Mouse (Mus musculus): ENCODE results near the gene 7530416G11Rik.
A peak's percentile ranks its signal among the peaks of the same experiment; 100 is the strongest.

Gene 7530416G11Rik

DNA sequence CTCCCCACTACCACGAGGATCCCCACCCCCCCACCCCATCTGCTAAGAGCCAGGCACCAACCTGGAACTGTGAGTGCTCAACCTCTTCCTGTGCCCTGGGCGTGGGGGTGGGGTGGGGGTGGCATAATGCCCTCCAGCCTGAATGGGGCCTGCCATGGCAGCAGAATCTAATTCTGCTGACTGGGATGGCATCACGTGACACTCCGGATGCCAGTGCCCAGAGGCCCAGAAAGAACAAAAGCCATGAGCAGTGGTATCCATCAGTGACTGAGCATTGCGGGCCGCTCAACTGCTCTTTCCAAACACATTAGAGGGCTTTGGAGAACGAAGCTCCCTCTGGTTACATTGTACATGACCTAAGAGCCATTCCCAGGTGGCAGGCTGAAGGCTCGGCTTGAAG is at the start of gene 7530416G11Rik:
7530416G11Rik (minus strand) TSS at position 101 of the 400 bp plus-strand sequence.
- DNase-seq = no peak

DNA sequence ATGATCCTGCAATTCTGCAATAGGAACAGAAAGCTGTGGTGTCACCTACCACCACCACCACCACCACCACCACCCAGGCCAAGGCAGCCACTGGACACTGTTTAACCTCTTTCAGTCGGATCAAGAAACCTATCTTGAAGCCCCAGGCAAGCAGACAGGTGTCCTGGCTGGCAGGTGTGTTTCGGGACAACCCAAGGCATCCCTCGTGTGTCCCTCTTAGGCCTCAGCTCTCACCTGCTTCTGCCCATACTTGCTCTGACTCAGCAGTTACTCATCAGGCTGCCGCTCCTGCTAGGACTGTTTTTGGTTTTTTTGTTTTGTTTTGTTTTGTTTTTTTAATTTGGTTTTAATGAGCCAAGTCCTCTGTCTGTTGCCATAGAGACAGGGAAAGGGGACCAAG is 43.5 kb upstream of the 7530416G11Rik start:
- no peak for DNase-seq

DNA sequence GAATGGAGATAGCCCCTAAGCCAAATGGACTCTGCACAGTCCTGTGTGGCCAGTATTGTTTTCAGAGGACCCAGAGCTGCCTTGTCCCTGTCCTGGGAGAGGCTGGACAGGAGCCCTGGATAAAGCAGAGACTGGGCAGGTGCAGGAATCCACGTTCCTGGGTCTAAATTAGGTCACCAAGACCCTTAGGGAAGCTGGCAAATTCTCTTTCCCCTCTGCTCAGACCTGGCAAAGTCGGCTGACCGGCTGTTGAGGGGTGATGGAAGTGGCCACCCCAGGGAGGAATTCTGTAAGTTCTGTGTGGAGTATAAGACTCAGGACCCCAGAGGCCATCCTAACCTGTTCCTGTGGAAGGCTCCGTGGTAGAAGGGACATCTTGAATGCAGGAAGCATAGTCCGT is 42.3 kb upstream of the 7530416G11Rik start:
- no peak for DNase-seq

- DNase-seq = no peak
These were observed 35.1 kb upstream of the 7530416G11Rik start for GRCm38 (mm10) chr15:85538170-85538569.

DNA sequence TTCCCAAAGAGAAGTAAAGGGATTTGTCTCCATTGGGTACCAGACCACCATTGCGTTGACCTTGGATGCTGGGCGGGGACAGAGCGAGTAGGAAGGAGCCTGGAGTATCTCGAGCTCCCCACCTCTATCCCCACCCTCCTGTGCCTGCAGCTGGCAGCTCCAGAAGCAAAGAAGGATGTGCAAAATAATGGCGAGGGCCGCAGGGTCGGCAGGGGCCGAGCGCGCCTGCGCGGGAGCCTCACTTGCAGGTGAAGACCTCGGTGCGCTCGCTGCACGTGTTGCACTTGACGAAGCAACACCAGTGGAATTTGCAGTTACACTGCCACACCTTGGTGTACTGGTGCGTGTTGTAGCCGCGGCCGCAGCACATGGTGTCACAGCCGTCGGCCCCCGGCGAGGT is 34.1 kb upstream of the 7530416G11Rik start:
- DNase-seq = no peak

DNA sequence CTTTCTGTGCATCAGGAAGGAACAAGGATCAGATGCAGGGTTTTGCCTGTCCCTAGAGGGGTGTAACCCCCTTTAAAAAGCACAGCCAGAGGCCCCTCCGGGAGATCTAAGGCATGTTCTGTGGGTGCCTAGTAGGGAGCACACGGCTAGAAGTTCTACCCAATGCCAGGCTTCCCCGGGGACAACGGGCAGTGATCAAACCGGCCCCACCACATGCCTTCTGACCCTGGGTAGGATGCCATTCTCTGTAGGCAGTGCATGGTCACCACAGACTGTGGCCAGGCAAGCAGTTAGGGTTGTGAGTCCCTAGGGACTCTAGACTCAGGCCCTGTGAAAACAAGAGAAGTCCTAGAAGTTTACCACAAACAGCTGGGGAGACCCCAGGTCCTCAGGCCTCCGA is 31.6 kb upstream of the 7530416G11Rik start:
- no peak for DNase-seq

- DNase-seq = no peak
These were observed 31.2 kb upstream of the 7530416G11Rik start for GRCm38 (mm10) chr15:85534215-85534614.

DNA sequence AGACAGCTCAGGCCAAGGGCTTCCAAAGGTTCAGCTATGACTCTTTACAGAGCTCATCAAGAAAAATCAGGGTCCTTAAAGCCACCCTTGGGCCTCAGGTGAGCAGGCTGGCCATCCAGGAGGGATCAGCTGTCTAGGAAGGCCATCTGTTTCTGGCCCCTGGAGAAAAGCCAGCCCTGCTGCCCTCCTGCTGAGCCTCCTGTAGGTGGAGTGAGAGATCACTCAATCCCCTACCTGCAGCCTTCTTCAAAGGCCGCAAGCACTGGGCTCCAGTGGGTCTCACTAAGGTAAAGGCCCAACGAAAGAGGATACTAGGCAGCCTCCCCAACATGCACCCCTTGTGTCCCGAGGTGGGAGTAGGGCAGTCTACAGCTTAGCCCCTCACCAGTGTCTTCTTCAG is 29.0 kb upstream of the 7530416G11Rik start:
- DNase-seq = no peak

DNA sequence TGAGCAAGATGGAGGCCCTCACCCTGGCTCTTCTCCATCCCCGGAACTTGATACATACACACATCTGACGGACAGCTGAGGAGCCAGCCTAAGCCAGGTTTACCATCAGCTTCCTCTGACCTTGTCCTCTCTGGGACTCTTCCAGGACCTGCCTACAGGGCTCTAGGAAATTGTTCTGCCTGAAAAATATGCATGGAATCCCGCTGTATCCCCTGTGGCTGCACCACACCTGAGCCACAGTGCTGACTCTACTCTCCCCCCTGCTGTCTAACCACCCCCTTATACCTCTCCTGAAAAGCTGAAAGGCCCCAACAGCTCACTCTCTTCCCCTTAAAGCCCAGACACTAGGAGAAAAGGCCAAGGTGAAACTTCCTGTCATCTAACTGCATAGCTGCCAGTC is 26.9 kb upstream of the 7530416G11Rik start:
- no peak for DNase-seq

GRCm38 (mm10) chr15:85524404-85524950 is 21.4 kb upstream of the 7530416G11Rik start:
- no peak for DNase-seq

- DNase-seq = peak; percentile 43
These were observed 20.4 kb upstream of the 7530416G11Rik start for GRCm38 (mm10) chr15:85523173-85523991.

DNA sequence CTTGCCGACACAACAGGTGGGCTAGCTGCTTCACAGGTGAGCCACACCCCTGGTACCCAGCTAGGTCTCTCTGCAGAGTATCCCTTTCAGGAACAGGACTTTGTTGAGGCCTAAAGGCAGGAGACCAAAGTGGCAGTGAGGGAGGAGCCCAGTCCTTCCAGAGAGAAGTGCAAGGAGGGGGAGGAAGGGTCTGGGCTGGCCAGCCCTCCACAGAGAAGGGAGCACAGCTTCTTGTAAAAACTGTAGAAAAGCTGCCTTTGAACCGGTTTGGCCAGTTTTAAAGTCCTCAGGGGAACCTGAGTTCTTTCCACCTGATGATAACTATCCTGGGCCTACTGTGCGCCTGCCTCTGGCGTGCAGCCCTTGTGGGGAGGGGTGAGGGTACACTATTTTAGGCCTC is 16.4 kb upstream of the 7530416G11Rik start:
- no peak for DNase-seq

DNA sequence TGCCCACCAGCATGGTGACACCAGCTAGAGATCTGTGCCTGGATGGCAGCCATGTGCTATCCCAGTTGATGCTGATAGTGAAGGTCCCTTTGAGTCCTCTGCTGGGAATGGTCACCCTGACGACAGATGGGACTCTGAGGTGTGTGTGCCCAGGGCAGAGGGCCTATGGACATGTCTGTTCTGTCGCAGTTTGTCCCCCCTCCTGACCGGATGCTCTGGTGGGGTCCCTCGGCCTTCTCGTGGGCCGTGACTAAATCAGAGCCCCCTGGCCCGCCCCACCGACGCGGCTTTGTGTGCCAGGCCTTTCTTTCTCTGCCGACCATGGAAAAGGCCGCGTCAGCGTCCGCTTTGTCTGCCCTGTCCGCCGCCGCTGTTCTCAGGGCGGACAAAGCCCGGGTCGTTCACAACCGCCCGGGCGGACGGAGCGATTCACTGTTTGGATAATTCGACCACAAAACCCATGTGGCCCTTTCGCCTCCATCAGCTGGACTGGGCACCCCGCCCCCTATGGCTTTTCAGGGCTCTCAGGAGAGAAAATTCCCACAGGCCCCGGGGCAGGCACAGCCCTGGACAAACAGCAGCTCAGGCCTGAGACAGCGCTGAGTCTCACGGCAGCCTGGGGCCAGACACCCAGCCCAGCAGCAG is 4.5 kb upstream of the 7530416G11Rik start:
- DNase-seq = no peak

- DNase-seq = no peak
These were observed 3.7 kb upstream of the 7530416G11Rik start for GRCm38 (mm10) chr15:85506680-85507079.

- no peak for DNase-seq
These were observed 2.3 kb upstream of the 7530416G11Rik start for GRCm38 (mm10) chr15:85505118-85505925.

DNA sequence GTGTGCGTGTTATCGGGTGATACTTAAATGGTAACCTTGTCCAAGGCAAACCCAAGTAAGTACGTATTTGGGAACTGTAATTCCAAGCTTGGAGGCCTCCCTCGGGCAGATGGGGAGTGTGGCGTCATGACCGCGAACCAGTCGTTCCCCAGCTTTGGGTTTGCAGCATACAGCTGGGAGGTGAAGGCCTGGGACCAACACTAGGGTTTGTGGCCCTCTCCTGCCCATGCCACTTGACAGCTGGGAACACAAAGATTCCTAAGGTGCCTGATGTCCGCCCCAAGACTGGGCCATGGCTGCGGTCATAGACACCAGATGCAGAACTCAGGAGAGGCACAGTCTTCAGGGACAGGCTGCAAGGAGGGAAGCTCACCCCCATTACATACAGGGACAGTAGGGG is 2.8 kb downstream of the 7530416G11Rik start:
- no peak for DNase-seq

DNA sequence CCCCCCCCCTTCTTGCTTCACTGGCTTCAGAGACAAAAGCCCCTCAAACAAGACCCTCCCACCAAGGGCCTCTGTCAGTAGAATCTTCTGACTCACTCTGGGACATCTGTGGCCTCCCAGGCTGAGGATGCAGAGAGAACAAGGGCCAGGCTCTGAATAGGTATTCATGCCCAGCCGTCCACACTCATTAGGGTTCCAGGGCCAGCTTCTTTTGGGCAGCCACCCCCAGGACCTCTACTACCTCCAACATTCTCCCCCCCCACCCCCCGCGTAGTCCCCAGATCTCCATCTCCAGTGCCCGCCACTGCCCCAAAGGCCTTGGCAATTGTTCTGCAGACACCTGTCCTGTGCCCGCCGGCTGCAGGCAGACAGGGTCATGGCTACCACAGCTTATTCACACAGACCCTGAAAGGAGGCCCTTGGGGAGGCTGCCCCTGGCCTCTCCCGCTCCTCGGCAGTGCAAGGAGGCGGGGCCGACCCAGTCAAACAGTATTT is 5.0 kb downstream of the 7530416G11Rik start:
- no peak for DNase-seq

DNA sequence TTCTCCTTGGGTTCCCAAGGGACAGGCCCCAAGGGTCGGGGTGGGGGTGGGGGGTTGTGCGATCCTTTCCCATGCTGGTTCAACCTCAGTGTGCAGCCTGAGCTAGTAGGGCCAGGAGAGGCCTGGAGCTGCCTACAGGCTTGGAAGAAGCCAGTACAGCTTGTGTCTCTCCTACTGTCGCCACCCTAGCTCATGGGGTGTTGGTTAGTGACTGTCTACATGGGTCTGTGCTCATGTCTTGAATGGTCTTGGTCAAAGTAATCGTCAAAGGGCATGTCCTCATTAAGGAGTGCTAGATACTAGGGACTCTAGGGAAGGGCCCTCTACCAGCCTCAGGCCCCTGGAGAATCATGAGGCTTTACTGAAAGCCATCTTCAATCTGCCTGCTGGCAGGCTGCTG is 5.5 kb downstream of the 7530416G11Rik start:
- DNase-seq = no peak

DNA sequence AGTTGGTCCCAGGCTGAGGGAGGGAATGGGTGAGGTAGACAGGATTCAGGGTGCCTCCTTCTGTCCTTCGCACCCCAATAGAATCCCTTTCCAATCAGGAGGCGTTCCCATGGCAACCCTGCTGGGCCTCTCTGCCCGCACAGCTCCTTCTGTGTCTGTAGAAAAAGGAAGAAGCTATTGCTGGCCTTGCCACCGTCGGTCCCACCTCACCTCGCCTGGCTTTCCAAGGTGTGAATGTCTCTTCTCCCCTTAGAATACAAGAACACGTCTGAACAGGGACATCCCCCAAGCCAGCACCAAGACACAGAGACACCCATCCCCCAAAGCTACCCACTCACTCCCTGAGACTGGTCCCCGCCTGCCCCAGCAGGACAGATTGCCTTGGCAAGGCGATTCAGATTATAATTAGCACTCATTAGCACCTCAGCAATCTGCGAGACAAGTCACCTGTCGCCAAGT is 8.8 kb downstream of the 7530416G11Rik start:
- DNase-seq = no peak

GRCm38 (mm10) chr15:85489751-85490150 is 13.3 kb downstream of the 7530416G11Rik start:
- DNase-seq = no peak

DNA sequence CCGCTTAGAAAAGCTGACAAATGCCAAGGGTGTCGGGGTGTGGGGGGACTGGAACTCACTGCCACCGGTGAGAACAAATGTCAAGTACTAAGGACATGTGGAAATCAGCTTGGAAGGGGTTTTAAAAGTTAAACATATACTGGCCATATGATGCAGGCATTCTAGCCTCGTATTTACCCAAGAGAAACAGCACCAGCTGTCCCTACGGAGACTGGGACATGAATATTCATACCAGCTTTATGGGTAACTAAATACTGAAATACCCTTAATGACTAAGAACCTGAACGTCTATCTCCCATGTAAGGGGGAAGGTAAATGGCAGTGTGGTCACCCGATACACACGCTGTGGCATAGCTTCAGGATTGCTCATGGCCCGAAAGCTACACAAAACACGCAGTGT is 14.1 kb downstream of the 7530416G11Rik start:
- no peak for DNase-seq

DNA sequence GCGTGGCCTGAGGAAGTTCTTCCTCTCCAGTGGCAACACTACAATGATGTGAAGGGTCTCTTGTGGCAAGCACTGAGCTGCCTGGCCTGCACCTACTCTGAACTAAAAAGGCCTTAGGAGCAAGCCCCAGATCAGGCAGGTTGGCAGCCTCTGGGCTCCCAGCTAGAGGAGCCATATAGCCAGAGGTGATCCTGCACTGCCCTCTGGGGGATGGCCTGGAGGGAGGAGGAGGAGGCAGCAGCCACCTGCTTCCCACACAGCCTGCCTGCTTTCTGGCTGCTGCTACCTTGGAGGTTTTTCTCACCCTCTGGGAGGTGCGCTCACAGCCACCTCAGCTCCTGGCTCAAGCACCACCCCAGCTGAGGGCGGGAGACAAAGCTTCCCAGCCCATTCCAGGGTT is 22.4 kb downstream of the 7530416G11Rik start:
- peak; percentile 56 for DNase-seq

DNA sequence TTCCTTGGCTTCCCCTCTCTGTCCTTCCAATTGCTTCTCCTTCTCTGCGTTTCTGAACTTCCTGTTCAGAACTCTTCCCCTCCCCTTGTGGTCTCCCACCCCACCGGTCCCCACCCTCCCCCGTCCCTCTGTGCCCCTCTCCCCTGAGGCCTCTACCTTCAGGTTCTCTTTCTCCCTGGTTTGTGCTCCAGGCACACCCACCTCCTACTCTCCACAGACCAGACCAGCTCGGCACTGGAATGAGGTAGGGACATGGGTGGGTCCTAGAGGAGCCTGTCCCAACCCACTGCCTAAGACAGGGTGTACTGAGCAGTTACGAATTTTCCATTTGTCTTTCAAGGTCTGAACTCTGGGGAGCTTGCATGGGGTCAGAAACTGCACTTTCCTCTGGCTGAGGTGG is 23.1 kb downstream of the 7530416G11Rik start:
- no peak for DNase-seq
